Mouse (Mus musculus) gastrocnemius, postnatal 25 days (tissue): ENCODE measurements around the gene Trp73. TPM values are rescaled to one million over a fixed set of nuclear protein-coding genes. Genes with fewer than 3 reads are reported as not detected.

ENCODE experiments used
- DNase-seq: peaks from one replicate; pipeline ENCODE4 v3.0.0; 2022
- total RNA-seq, 2 experiments: library from RNA; stranded (reverse); gene quantifications; 1 replicate in 1 of 2; 2 replicates in 1 of 2; pipeline ENCODE4 v1.2.3; 2021

The Trp73 gene
- total RNA-seq, 2 experiments from 2014 or later = 0.38 TPM; not detected in 1

DNA sequence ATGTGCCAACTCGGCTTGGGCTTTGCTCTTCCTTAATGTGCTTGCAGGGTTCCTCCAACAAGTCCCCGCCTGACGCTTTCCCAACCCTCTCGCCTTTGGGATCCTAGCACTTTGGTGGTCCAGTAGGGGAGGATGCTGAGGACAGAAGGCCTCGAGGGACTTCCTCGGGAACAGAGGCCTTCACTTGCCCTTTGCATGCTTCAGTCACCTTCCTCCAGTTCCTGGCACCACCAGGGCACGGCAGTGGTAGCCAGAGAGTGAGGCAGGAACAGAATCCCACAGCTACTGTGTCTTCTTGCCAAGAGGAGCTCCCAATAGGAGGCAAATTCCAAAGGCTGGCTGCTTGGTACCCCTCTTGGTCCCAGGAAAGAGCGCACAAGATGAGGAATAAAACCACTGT lies 36.6 kb downstream of the Trp73 start:
- no peak for DNase-seq

DNA sequence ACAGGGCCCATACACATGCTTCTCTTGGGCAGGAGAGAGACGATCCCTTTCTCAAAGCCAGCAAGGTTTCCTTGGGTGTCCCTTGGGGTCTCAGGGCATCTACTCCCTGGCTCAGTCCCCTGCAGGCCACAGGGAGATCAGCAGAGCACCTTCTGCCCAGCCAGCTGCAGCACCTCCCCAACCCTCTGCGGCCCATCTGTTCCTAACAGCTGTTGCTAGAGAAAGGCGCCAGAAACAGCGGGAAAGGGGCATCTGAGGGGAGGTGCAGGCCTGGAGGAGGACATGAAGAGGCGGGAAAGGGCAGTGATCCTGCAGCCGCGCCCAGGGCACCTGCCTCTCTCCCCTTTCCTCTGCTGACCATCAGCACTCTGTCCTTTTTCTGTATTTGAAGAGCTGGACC lies 40.6 kb downstream of the Trp73 start:
- no peak for DNase-seq

DNA sequence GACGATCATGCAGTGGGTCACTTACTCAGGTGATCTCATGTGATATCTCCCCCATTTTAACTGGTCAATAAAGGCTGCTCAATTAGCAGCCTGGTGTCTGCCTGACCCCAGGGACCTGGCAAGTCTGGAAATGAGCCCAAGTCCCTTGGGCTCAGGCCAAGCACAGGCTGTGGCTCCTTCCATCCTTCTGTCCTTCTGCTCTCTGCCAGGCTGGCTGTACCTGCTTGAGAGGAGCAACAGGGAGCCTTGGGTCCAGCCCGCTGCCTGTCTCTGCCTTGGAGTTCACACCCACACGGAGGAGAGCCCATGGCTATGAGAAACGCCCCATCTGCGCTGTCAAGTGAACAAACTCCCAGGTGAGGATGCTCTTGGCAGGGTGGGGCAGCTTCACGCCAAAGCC lies 43.9 kb downstream of the Trp73 start:
- DNase-seq = no peak

DNA sequence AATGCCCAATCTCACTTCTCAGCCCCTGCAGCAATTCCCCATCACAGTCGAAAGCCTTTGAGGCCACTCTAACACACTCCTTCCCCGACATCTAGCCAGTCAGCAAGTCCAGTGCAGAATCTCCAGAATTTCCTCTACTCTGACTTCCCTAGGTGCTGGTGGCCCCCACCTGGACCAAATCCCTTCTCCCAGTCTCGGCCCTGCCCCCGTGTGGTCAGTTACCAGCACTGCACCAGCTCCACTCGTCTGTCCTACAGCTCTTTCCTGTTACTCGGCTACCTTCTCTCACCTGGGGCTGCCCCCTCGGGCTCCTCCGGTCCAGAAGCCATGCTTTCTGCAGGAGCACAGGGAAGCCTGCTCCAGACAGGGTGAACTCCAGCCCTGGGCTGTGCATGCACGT lies 46.8 kb downstream of the Trp73 start:
- DNase-seq = no peak

DNA sequence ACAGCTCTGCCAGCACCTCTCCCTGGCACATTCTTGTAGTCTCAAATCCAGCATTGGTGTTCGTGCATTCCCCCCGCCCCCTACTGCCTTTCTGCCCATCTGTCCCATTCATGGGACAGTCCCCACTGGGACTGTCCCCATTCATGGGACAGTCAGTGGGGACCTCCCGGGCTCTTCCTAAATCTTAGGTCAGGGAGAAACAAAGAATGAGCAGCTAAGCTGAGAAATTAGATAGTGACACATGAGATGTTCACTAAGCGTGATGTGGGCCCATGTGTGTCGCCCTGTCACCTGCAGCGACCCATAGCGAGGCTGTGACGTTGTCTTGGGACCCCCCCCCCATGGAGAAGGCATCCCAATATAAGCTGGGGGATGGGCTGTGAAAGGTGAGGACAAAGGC lies 48.7 kb downstream of the Trp73 start:
- no peak for DNase-seq

DNA sequence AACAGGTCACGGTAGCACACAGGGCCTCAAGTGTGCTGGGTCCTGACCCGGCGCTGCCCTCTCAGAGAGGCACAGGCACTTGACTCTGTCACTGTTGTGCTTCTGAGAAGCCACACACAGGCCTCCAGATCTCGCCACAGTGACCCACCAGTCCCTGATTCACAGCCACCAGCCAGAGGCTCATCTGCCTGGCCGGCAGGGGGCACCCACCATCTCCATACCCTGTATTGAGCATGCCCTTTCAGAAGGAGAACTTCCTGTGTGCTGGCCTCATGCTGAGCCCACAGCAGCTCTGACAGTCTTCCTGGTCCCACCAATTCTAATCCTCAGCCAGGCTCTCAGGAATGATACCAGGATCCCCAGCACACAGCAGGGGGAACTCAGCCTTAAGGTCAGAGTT lies 50.8 kb downstream of the Trp73 start:
- DNase-seq = no peak

DNA sequence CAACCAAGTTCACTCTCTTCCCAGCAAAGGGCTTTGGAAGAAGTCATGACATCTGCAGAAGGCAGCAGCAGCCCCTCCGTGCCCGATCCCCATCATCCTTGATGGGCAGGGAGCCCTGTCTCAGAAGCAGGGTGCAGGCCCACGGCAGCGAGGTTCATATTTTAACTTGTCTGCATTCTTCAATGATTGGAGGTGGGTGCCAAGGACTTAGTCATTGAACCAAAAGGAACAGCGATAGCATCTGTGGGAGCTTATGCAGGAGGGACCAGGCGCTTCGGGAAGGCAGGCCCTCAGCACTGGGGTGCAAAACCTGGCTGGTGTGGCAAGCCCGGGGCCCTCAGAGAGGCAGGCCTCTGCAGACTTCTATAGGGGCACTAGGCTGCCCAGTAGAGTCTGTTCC lies 53.6 kb downstream of the Trp73 start:
- DNase-seq = no peak

DNA sequence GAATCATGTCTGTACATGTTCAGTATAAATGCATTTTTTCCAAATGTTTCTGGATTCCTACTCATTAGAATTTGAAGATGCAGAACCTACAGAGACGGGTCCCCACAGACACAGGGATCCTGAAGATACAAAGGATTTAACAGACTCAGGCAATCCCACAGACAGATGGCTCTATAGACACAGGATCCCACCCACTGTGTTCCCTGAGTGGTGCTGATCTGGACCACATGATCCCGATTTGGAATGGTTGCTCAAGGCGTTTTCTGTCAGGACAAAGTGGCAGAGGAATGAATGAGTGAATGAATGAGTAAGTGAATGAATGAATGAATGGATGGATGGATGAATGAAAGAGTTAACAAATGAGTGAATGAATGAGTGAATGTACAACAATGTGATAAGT lies 54.2 kb downstream of the Trp73 start:
- no peak for DNase-seq

DNA sequence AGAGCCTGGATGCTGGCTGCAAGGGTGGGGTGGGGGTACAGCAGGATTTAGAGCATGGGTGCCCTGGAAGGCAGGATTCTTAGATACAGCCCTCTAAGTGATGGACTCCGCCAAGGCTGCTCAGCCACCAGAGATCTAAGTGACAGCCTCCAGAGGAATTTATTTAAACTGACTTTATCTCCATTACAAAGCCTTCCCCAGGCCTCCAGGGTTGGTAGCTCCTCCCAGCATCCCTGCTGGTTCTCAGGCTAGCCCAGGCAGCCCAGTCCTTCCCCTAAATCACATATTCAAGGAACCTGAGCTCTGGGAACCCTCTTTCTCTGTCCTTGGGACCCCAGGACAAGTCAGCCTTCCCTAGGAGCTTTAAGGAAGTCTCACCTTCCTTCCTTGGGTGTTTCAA lies 58.0 kb downstream of the Trp73 start:
- DNase-seq = no peak

DNA sequence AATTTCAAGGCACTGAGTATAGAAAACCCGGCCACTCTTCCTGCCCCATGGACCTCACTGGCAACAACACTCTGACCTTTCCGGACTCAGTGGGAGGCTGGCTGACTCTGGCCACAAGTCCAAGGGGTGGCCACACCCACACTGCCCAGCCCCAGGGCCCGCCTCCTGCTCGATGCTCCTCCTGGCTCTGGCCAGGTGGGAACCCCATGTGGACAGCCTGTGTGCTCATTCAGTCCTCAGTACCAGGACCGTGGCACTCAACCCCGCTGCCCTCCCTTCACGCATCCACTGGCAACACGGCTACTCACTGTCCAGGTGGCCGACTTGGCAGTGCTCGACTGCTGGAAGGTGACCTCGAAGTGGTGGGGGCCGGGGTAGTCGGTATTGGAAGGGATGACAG lies 59.0 kb downstream of the Trp73 start:
- no peak for DNase-seq

DNA sequence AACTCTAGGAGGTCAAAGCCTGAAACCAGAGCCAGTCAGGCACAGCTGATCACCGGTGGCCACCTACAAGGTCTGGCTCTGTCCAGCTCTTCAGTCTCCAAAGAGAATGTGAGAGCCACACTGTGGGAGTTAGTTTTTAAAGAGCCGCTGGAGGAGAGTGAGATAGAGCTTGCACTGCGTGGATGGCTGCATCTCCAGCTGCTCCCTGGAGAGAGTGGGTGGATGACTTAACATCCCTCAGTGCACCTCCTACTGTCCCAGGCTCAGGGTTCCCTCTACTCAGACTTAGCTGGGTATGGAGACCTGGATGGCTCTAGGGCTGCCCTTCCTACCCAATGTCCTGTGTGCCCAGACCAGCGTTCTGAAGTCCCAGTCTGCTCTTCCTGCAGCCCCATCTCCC lies 59.8 kb downstream of the Trp73 start:
- DNase-seq = no peak

DNA sequence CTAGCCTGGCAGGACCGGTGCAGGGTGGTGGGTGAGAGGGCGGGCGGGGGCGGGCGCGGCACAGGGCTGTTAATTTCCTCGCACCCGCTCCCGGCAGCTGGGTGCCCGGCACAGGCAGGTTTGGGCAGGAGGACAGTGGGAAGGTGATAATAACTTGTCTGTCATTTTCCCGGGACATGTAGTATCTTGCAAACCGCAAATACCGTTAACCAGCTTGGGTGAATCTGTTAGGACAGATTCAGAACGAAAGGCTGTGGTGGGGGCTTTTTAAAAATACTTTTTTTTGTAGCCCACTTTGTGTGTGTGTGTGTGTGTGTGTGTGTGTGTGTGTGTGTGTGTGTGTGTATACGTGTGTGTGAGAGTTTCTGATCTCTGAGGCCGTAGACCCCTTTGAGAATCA lies 68.1 kb downstream of the Trp73 start:
- DNase-seq = no peak

DNA sequence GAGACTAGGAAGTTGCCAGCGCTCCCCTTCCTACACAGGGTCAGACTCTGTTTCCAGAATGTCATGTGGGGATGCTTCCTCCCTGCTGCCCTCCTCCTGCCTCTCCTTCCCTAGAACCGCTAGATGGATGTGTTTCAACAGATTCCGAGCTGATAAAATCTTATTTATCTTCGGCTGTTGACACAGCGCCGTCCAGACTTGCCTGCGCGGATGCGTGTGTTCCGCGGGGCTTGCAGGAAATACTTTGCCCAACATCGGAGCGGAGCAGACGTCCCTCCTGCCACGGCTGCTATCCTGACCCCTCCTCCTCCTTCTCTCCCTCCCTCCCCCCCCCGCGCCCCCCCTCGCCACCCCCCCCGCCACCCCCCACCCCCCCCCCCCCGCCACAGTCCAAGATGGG lies 68.5 kb downstream of the Trp73 start:
- DNase-seq = no peak

DNA sequence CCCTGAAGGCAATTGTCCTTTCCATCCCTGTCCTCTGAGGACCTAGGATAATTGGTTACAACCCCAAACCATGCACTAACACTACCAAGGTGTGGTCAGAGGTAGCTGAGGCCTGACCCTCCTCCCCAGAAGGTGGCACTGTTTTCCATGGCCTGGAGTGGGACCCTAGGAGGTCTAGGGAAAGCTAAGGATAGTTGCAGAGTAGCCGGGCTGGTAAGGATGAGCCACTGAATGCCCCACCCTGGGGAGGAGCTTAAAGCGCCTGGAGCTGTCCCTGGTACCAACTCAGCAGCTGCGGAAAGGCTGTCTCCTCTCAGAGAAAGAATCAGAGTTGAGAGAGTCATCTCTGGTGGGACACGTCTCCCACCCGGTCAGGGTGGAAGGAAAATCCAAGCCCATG lies 69.1 kb downstream of the Trp73 start:
- DNase-seq = no peak

DNA sequence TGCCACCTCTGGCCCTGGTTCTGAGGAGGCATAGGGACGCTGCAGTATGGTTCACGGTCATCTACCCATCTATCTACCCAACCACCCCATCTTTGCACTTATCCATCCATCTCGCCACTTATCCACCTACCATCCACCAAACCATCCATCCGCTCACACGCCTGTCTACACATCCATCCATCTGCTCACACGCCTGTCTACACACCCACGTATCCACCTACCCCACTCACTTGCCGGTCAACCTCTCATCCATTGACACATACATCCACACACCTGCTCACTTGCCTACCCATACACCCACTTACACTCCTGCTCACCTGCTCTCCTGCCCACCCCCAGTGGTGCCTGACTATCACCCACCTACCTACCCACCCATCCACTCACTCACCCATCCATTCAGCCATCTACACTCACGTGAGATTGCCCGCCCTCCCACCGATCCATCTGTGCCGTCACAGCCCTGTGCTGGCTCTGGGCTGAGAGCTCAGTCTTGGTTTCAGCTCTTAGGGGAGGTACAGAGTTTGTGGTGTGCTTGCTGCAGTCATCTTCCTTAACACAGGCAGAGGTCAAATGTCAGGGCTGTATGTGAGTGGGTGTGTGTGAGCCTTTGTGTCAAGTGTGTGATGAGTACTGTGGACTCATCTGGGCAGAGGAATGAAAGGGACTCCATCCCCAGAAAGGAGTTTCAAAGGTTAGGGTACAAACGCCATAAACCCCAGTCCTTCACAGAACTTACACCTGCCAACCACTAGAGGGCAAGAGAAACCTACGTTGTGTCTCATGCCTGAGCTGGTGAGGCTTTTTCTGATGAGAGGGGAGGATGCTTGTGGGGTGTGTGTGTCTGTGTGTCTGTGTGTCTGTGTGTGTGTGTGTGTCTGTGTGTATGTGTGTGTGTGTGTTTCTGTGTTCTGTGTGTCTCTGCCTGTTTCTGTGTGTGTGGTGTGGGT lies 74.9 kb downstream of the Trp73 start:
- DNase-seq = no peak

DNA sequence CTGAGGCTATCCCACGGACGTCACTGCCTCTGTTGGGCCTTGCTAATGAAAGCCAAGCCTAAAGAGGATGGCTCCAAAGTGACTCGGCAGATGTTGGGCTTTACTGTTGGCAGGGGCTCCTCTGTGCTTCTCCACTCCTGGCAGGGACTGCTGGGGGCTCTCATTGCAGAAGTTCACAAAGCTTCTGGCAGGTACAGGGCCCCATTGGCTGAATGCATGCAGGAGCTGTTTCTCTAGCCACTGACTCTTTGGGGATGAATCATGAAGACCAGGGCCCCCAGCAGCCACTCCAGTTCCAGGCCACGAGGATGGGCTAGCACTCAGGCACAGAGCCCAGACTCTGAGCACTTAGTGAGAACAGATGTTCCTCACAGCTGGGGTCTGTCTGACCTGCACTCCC lies 82.3 kb downstream of the Trp73 start:
- DNase-seq = peak; percentile 19

DNA sequence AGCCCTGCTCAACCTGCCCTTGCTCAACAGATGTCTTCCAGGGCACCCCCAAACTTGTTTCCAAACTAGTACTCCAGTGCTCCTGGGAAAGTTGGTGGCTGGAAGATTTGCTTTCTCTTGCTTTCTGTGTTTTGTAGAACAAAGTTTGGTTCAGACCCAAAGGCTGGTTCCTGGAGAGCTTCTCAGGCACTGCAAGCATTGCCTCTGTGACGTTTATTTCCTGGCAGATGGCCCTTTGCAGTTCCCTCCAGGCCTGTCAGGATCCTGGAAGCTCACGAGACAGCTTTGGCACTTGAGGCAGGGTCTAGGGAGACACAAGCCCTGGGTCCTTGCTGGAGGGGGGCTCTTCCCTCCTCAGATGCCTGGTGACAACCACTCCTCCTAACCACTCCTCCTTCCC lies 83.3 kb downstream of the Trp73 start:
- DNase-seq = no peak

DNA sequence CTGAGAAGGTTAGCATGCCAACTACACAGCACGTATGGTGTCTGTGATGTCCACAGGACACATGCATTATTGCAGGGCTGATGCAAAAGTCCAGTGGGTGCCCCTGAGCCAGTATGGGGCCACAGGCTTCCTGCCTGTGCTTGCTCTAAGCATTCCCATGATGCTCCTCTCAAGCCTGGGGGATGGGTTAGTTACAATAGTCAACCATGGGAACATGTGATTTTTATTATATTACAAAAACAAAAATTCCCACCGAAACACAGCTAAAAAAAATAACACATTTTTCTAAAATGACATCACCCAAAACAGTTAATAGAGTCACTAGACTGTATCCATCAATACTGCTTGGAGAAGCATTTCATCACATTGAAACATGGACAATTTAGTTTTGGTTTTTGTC lies 84.0 kb downstream of the Trp73 start:
- no peak for DNase-seq

DNA sequence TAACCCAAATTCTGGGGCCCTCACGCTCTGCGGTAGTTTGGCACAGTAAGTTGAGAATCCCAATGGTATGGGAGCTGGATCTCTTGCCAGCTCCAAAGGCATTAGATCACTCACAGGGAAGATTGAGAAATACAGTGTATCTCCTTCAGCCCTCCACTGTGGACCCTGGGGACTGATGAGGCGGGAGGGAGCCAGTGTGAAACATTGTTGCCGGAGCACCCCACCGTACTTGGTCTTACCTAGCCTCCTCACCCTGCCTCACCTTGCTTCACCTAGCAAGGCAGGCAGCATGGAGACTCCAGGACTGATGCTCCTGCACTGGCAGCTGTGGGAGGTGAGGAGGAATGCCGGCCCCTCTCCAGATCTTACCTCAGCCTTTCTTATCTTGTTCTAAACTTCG lies 84.5 kb downstream of the Trp73 start:
- DNase-seq = no peak

DNA sequence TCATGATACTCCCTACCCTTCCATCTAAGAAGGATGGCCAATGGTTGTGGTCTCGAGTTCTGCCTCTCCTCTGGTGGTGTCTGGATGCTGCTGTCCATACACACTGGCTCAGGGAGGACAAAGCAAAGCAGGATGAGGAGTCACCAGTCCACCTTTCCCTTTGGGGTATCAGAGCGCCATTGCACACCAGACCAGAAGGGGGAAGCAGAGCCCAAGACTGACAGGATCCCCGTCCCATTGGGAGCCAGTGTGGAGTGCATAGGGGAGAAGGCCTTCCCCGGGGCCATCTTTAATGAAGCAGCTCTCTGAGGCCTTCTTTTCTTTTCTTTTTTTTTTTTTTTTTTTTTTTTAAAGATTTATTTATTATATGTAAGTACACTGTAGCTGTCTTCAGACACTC lies 86.9 kb downstream of the Trp73 start:
- DNase-seq = no peak

DNA sequence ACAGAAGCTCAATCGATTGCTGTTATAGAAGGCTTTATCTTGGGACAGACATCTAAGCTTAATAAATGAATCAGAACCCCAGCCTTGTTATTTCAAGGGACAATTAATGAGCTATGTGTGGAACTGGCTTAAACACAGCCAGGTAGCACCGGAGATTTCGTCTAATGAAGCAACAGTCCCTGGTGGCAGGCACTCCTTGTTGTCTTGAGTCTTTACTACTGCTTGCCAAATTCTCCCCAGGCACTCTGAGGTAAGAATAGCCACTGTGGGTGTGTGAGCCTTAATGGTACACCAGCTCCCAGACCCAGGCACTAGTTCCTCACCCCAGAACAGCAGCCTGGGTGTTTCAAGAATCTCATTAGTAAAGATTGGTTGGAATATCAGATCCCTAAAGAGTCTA lies 88.6 kb downstream of the Trp73 start:
- no peak for DNase-seq

DNA sequence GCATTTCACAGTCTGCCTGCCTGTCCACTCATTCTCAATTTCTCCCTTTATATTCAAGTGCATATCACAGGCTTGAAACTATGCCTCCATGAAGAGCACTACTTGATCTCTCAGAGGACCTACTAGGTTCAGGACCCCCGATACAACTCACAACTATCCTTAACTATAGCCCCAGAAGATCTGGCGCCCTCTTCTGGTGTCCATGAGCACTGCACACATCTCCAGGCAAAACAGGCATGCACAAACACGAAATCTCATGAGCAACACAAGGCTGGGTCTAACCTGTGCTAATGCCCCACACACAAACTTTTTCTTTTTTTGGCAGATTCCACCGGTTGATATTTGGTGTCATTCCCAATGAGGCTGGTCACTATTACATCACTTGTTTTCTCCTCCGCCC lies 94.2 kb downstream of the Trp73 start:
- DNase-seq = no peak

DNA sequence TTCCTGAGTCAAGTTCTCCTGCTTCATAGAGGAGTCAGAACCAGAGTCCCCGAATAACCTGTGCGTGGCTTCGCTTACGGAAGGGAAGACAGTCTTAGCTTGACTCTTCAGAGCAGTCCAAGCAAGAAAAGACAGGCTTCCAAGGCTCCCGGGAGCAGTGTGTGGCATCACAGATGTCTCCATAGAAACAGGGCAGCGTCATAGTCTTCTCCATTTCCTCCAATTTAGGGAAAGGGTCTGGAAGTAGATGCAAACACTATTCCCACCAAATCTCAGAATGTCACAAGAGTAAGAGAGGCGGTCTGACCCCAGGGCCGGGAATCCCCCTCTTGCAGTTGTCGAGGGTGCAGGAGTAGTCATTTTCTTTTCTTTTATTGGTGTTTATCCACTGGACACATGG lies 97.4 kb downstream of the Trp73 start, which contains the start of gene Ccdc27:
Gene Ccdc27, minus strand, starts transcription at position 101 of the 400 bp plus-strand sequence.
- DNase-seq = no peak

DNA sequence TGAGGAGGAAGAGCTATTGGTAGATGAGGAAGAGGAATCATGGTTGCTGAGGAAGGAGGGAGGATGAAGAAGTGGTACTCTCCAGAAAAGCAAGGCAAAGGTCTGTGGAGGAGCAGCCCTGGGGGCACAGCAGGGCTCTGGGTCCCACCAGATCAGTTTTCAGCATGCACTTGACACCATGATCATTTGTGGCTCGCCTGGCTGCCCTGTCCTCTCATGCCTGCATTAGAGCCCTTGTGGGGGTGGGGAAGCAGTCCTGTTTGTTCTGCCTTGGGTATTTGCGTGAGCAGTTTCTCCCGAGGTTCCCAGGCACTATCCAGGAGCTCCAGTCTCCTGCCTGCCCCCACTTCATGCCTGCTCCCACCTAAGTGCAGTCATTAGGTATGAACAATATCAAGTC lies 102.9 kb downstream of the Trp73 start:
- DNase-seq = no peak
